Mouse (Mus musculus) brain, embryonic 14.5 days (tissue): ENCODE results near the gene Zfp94.

ENCODE experiments used
- CTCF ChIP-seq: fragments of 200-500 bp; IDR thresholded peaks from 2 replicates; pipeline ENCODE4 v1.5.1; 2012; ENCODE audit warnings: inconsistent platforms, mild to moderate bottlenecking, moderate library complexity, borderline replicate concordance; ENCODE audit not compliant: insufficient read depth, insufficient read length; ENCODE audit errors: extremely low read depth
- POLR2A ChIP-seq: fragments of 200-500 bp; IDR thresholded peaks from 2 replicates; pipeline ENCODE4 v1.6.1; 2012; ENCODE audit warnings: mild to moderate bottlenecking, inconsistent platforms, borderline replicate concordance; ENCODE audit not compliant: poor library complexity, insufficient read depth, insufficient read length, severe bottlenecking; ENCODE audit errors: extremely low read depth

DNA sequence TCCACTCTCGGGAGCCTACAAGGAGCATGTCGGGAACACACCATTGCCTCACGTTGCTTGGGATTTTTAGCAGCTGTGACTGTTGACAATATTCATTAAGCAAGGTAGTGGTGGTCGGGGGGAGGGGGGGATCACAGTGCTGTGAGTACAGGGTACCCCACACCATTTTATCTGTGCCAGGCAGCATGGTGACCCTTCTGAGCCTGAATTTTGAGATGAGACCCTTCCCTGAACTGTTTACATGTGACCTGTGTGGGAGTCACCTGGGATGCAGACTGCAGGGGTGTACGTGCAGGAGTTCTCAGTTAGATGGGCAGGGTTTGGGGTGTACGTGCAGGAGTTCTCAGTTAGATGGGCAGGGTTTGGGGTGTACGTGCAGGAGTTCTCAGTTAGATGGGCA is 20.1 kb downstream of the Zfp94 start:
- TF ChIP-seq CTCF (no peak), POLR2A (no peak)
